Mouse (Mus musculus): Measurements from ENCODE around the gene Klhl1. TPM values are rescaled to one million over a fixed set of nuclear protein-coding genes. Genes with fewer than 3 reads are reported as not detected.

Klhl1 gene
- polyA plus RNA-seq (2012) = not detected in 2 replicates

DNA sequence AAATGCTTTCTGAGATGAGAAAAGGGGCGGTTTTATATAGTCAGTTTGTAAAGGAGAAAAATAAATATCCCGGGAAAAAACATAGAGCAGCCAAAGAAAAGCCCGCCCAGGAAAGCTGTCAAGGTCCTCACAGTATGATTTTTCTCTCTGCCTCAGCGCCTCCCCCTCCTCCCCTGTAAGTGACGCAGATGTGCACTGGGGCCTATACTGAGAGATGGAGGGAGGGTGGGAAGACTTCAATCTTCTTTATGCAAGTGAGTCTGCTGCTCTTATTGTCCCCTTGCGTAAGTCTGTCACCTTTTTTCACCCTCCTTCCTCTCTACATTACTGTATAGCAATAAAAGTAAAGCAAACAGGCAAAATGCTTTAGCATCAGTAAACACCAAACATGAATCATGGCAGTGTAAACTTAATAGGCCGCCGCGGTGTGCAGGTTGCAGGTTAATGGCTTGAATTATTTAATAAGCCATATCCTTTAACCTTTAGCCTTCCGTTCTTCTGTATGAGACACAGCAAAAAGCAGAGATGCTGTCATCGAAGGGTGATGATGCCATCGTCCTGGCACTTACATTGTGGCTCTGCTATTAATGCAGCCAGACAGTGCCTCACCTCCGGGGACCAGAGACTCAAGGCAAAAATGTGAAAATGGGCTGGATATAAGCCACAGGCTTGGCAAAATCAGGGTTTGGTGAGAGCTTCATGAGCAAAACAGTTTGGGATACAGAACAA is at the start of gene Klhl1:
TSS of gene Klhl1 (minus strand) at position 149 of the 729 bp plus-strand sequence.
- no peak for TF ChIP-seq GATA1 (IDR thresholded peaks at IDR 0.05; ENCODE audit: low read length)

DNA sequence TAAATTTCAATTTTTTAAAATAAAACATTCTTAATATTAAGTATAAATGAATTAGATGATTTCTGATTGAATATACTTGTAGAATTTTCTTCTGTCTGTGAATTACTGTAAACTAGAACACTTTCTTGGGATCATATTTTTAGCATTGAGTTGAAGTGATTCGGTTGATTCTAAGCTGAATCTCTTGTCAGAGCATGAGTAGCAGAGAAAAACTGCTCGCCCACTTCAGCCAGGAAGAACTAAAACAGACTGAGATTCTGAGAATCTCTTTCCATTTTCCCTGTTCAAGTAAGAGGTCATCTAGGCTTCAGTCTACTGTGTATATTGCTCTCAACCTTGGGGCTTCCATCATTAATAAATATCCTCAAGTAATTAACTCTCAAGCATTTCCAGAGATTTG is 34.8 kb upstream of the Klhl1 start:
- TF ChIP-seq GATA1 (IDR thresholded peaks at IDR 0.05; ENCODE audit: low read length) = no peak

- TF ChIP-seq GATA1 (IDR thresholded peaks at IDR 0.05; ENCODE audit: low read length) = no peak
Measured at GRCm38 (mm10) chr14:96518151-96518953, 550 bp downstream of the Klhl1 start.

- no peak for TF ChIP-seq GATA1 (IDR thresholded peaks at IDR 0.05; ENCODE audit: low read length)
Measured at GRCm38 (mm10) chr14:96517727-96518126, 1.2 kb downstream of the Klhl1 start.

GRCm38 (mm10) chr14:96499936-96500335 is 19.0 kb downstream of the Klhl1 start:
- no peak for TF ChIP-seq GATA1 (IDR thresholded peaks at IDR 0.05; ENCODE audit: low read length)

DNA sequence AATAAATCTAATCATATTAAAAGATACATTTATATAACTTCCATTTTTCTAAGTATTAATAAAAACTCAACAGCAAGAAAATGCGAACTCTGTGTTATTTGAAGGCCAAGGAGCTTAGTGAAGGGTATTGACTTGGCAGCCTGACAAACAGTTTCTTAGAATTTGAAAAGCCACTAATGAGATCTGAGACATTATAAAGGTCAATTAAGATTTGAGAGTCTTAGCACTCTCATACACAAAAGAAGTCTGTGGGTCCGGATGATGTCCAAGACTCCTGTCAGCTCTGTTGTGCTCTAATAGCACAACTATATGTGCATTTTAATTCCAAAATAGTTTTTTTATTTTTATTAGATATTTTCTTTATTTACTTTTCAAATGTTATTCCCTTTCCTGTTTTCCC is 47.1 kb downstream of the Klhl1 start:
- TF ChIP-seq GATA1 (IDR thresholded peaks at IDR 0.05; ENCODE audit: low read length) = no peak

- no peak for TF ChIP-seq GATA1 (IDR thresholded peaks at IDR 0.05; ENCODE audit: low read length)
Measured at GRCm38 (mm10) chr14:96471336-96471735, 47.6 kb downstream of the Klhl1 start.

- TF ChIP-seq GATA1 (IDR thresholded peaks at IDR 0.05; ENCODE audit: low read length) = no peak
Measured at GRCm38 (mm10) chr14:96461756-96462155, 57.1 kb downstream of the Klhl1 start.

DNA sequence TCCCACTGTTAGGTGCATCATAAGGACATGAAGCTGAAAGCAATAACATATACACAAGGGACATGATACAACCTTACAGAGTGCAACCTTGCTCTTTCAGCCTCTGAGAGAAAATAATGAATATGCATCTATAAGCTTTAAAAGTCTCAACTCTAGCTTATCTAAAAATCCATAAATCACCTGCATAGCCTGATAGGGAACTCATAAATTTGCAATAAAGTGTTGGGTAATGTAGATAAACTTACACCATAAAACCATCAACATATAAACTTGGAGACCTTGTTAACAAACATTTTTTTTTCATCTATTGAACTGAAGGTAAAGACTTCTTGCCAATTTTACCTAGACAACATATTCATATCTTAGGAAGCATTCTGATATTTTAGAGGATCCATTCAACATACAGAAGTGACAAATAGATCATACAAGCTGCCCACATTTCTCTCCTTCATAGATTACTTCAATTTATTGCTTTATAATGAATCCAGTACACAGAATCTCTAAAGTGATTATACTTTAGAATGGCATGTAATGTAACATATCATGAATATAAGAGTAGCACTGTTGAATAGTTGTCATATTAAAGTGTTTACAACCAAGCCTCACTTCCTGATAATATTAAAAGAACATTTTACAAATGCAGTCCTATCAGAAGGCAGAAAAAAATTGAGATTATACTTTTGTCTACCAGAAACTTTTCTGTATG is 126.7 kb downstream of the Klhl1 start:
- no peak for TF ChIP-seq GATA1 (IDR thresholded peaks at IDR 0.05; ENCODE audit: low read length)

DNA sequence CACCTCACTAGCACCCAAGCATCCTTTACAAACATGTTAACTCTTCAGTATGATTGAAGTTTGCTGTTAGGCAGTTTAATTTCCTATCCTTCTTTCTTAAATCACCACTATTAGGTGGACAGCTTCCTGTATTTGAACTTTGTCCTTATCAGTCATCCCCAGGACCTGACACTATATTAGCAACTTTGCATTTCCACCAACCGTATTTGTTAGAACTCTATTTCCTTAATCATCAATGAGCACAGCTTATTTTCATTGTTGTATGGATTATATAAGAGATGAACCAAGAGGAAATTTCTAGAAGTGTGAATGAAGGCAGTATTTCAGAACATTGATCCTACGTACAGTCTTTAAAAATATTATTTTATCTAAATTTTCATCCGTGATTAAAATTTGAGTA is 156.2 kb downstream of the Klhl1 start:
- TF ChIP-seq GATA1 (IDR thresholded peaks at IDR 0.05; ENCODE audit: low read length) = no peak

GRCm38 (mm10) chr14:96348220-96348619 is 170.7 kb downstream of the Klhl1 start:
- TF ChIP-seq GATA1 (IDR thresholded peaks at IDR 0.05; ENCODE audit: low read length) = no peak

DNA sequence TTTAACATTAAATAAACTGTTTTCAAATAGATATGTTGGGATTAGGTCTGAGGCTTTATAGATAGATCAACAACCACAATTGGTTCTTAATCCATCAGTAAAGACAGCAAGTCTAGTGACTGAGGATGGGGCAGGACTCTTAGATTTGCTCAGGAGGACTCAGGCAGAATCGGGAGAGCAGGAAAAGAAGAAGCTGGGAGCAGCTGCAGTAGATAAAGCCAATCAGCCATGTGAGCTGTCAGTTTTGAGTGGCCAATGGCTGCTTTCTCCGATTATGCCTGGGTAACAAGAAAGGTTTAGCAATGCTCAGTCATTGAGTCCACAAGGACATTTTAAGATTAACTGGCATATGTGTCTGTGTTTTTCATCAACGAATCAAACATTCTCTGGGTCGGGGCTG is 187.8 kb downstream of the Klhl1 start:
- no peak for TF ChIP-seq GATA1 (IDR thresholded peaks at IDR 0.05; ENCODE audit: low read length)

GRCm38 (mm10) chr14:96217805-96218441 is 301.0 kb downstream of the Klhl1 start:
- TF ChIP-seq GATA1 (IDR thresholded peaks at IDR 0.05; ENCODE audit: low read length) = no peak

DNA sequence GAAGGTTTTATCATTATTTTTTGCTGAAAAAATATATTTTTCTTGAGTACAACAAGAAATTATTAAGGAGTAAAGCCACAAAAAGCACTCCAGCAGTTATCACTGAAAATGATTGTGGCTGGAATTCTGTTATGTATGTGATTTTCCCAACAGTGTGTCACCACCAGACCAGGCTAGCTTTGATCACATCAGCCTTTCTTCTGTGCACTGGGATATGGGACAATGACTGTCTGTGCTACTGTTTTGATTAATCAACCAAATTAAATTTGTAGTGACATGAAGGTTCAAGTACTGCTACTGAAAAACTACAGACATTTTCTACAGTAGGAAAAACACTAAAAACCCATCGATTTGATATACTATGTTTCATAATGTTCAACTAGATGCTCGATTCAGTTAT is 344.4 kb downstream of the Klhl1 start:
- TF ChIP-seq GATA1 (IDR thresholded peaks at IDR 0.05; ENCODE audit: low read length) = no peak

GRCm38 (mm10) chr14:96143137-96143536 is 375.8 kb downstream of the Klhl1 start:
- no peak for TF ChIP-seq GATA1 (IDR thresholded peaks at IDR 0.05; ENCODE audit: low read length)

- TF ChIP-seq GATA1 (IDR thresholded peaks at IDR 0.05; ENCODE audit: low read length) = no peak
Measured at GRCm38 (mm10) chr14:96140246-96140645, 378.7 kb downstream of the Klhl1 start.
